Mouse (Mus musculus) forebrain, embryonic 10.5 days (tissue): Measurements from ENCODE around the gene Thsd4. TPM values are rescaled to one million over a fixed set of nuclear protein-coding genes. Genes with fewer than 3 reads are reported as not detected.
A peak's percentile ranks its signal among the peaks of the same experiment; 100 is the strongest.

Experiments
- DNase-seq: peaks from one replicate; pipeline ENCODE4 v3.0.0-alpha.2; 2017; ENCODE audit warnings: low spot score; ENCODE audit errors: extremely low spot score
- H3K27ac ChIP-seq: fragments of 300-500 bp; sonication (generic); 2 replicates; pipeline ENCODE4 v1.5.1; 2016; ENCODE audit warnings: mild to moderate bottlenecking
- H3K27me3 ChIP-seq: fragments of 300-500 bp; sonication (generic); 2 replicates; pipeline ENCODE4 v1.6.1; 2016; ENCODE audit warnings: mild to moderate bottlenecking; ENCODE audit not compliant: poor library complexity, severe bottlenecking
- H3K36me3 ChIP-seq: fragments of 300-500 bp; sonication (generic); replicated peaks from 2 replicates; pipeline ENCODE4 v1.6.1; 2016; ENCODE audit warnings: mild to moderate bottlenecking, moderate library complexity
- H3K4me1 ChIP-seq: fragments of 300-500 bp; sonication (generic); 2 replicates; pipeline ENCODE4 v1.6.1; 2016
- H3K4me3 ChIP-seq: fragments of 300-500 bp; sonication (generic); 2 replicates; pipeline ENCODE4 v1.5.1; 2016; ENCODE audit warnings: mild to moderate bottlenecking, moderate library complexity
- H3K9me3 ChIP-seq: fragments of 300-500 bp; sonication (generic); 2 replicates; pipeline ENCODE4 v1.6.1; 2016; ENCODE audit warnings: mild to moderate bottlenecking, moderate library complexity
- WGBS: fragments of 180-500 bp; shearing (Covaris S2); methylation state at CpG from one replicate; pipeline ENCODE4 v1.1.7; 2016; 5-methylcytosine and 5-hydroxymethylcytosine counted together
- polyA plus RNA-seq: library from polyadenylated mRNA; unstranded; fragments of >200 nt; fragmentation: Nextera tagmentation; extraction: Ambion mirVana; gene quantifications from 2 replicates; pipeline ENCODE4 v1.2.1, GENCODE M21; 2016

Gene Thsd4
- polyA plus RNA-seq, 1 experiment from 2014 or later: 3.8 TPM

GRCm38 (mm10) chr9:60324716-60325115 is 197.1 kb downstream of the Thsd4 start:
- H3K4me1 ChIP-seq: peaks cover 7% of the 10 kb centered on the region
- 100% methylated on average over 2 of the region's 2 CpGs for WGBS
- no peak overlapping the region for H3K4me3 ChIP-seq
- DNase-seq: no peak
- H3K27me3 ChIP-seq: no peaks in the 10 kb centered on the region
- H3K9me3 ChIP-seq: no peaks in the 10 kb centered on the region
- H3K27ac ChIP-seq: no peak overlapping the region; the same call in 1 of the 2 replicates
- H3K36me3 ChIP-seq: no peaks in the 10 kb centered on the region

GRCm38 (mm10) chr9:60323435-60323834 is 198.4 kb downstream of the Thsd4 start:
- WGBS: 95% methylated on average over 6 of the region's 6 CpGs
- H3K4me3 ChIP-seq: no peak overlapping the region

GRCm38 (mm10) chr9:60317291-60317690 is 204.6 kb downstream of the Thsd4 start:
- H3K27ac ChIP-seq: no peak overlapping the region
- no peaks in the 10 kb centered on the region for H3K36me3 ChIP-seq
- whole genome bisulfite sequencing: 96% methylated on average over 8 of the region's 8 CpGs
- no peak for DNase-seq
- H3K4me3 ChIP-seq: no peak overlapping the region
- H3K4me1 ChIP-seq: peaks cover 12% of the 10 kb centered on the region
- H3K9me3 ChIP-seq: no peaks in the 10 kb centered on the region
- H3K27me3 ChIP-seq: no peaks in the 10 kb centered on the region

More at GRCm38 (mm10) chr9:60323435-60323834, 198.4 kb downstream of the Thsd4 start:
- Histone ChIP-seq H3K9me3 (no peaks in the 10 kb centered on the region), H3K4me1 (peaks cover 7% of the 10 kb centered on the region), H3K36me3 (no peaks in the 10 kb centered on the region), H3K27me3 (no peaks in the 10 kb centered on the region), H3K27ac (no peak overlapping the region)
- DNase-seq: no peak

DNA sequence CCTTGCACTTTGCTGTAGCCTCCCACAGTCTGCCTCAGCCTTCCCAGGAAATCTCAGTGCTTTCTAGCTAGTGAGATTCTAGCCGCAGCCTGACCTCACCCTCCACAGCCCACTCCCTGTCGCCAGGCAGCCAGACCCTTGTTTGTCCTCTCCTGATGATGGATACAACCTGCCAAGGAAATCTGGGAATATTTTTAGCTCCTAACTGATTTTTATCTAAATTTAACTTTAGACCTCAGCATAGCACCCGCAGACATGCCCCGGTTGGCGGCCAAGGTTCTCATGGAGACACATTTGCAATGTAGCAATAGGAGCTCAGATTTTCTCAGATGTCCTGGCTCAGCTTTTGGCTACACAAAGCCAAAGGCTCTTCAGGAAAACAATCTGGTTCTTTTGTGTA is 205.3 kb downstream of the Thsd4 start:
- DNase-seq: no peak
- H3K27ac ChIP-seq: no peak overlapping the region
- H3K9me3 ChIP-seq: no peaks in the 10 kb centered on the region
- no peak overlapping the region for H3K4me3 ChIP-seq
- 95% methylated on average over 5 of the region's 5 CpGs for WGBS
- H3K27me3 ChIP-seq: no peaks in the 10 kb centered on the region
- peaks cover 20% of the 10 kb centered on the region for H3K4me1 ChIP-seq
- H3K36me3 ChIP-seq: no peaks in the 10 kb centered on the region

DNA sequence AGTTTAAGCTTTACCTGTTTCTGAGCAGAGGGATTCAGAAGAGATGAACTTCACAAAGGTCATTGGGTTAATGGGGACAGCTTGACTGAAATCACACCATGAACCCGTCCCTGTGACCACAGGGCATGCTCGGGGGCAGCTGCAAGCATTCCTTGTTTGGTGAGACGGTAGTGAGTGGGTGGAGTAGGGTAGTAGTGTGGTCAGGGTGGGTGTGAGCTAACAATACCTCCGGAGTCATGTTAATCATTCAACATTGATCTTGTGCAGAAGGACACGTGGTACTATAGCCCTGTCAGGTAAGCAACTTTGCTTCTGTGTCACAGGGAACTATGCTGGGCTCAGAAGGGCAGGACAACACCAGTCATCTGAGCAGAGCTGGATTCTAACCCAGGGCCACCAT is 206.3 kb downstream of the Thsd4 start:
- H3K36me3 ChIP-seq: no peaks in the 10 kb centered on the region
- DNase-seq: no peak
- H3K4me3 ChIP-seq: no peak overlapping the region
- H3K27ac ChIP-seq: no peak overlapping the region
- no peaks in the 10 kb centered on the region for H3K9me3 ChIP-seq
- WGBS: 80% methylated on average over 5 of the region's 5 CpGs
- peaks cover 30% of the 10 kb centered on the region for H3K4me1 ChIP-seq
- no peaks in the 10 kb centered on the region for H3K27me3 ChIP-seq

DNA sequence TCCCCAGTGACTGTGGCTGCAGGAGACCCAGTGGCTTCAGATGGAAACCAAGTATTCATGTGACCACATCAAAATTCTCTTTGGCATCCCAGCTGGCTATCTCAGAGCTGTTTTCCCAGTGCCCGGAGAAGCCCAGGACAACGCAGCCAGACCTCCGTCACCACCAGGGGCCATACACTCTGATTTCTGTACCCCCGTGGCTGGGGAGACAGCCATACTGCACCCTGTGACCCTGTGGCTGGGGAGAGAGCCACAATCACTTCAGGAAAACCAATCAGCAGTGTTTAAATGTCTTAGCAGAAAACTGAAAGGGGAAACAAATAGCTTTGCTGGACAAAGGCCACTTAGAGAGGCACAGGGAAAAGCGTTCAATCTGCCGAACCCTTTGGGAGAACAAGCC is 208.2 kb downstream of the Thsd4 start:
- H3K4me1 ChIP-seq: peaks cover 38% of the 10 kb centered on the region
- H3K9me3 ChIP-seq: no peaks in the 10 kb centered on the region
- 67% methylated on average over 6 of the region's 6 CpGs for WGBS
- H3K27ac ChIP-seq: peak overlapping the region; percentile 26; the same call in 1 of the 2 replicates
- H3K27me3 ChIP-seq: no peaks in the 10 kb centered on the region
- H3K36me3 ChIP-seq: no peaks in the 10 kb centered on the region
- DNase-seq: no peak
- H3K4me3 ChIP-seq: no peak overlapping the region

DNA sequence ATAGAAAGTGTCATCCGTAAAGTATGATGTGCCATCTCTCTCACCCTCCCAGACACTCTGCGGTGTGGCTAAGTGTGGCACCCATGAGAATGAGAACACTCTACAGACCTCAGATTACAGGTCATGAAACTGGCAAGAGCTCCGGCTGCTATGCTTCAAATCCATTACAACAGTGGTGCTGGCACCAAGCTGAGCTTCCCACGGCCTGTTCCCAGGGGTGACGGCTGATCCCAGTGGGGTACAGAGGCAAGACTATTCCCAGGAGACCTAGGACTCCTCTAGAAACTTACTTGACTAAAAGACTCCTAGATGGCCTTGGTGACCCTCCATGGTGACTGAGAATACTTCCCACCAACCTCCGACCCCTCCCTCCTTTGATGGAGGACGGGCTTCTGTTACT is 209.2 kb downstream of the Thsd4 start:
- 90% methylated on average over 7 of the region's 7 CpGs for WGBS
- peaks cover 43% of the 10 kb centered on the region for H3K4me1 ChIP-seq
- no peaks in the 10 kb centered on the region for H3K9me3 ChIP-seq
- H3K27ac ChIP-seq: no peak overlapping the region
- H3K36me3 ChIP-seq: no peaks in the 10 kb centered on the region
- H3K27me3 ChIP-seq: no peaks in the 10 kb centered on the region
- no peak overlapping the region for H3K4me3 ChIP-seq
- no peak for DNase-seq

DNA sequence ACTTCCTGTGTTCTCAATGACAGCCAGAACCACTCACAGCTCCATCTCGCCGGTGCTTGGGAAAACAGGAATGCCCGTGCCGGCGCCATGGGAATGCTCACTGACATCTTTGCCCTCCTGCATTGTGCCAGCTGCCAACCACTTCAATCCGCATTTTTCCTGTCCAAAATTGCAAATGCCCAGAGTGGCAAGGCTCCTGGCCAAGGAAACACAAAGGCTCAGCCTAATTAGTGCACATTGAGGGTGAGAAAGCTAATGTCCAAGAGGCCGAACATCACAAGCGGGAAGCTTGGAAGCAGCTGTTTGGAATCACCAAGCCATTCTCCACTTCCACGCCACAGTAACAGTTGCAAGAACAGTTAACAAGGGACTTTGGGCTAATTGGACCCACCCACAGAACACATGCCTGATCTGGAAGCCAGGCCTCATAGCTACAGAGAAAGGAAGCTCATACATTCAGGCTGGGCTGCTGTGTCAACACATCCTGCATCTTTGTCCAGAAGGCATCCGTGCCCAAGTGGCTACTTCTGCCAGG is 210.2 kb downstream of the Thsd4 start:
- no peaks in the 10 kb centered on the region for H3K36me3 ChIP-seq
- H3K4me1 ChIP-seq: peaks cover 43% of the 10 kb centered on the region
- 80% methylated on average over 10 of the region's 10 CpGs for WGBS
- no peaks in the 10 kb centered on the region for H3K9me3 ChIP-seq
- H3K27me3 ChIP-seq: no peaks in the 10 kb centered on the region
- 0 out of 2 replicates have a peak overlapping the region, but pooled peaks have one; percentile 15 for H3K27ac ChIP-seq
- H3K4me3 ChIP-seq: no peak overlapping the region
- no peak for DNase-seq

DNA sequence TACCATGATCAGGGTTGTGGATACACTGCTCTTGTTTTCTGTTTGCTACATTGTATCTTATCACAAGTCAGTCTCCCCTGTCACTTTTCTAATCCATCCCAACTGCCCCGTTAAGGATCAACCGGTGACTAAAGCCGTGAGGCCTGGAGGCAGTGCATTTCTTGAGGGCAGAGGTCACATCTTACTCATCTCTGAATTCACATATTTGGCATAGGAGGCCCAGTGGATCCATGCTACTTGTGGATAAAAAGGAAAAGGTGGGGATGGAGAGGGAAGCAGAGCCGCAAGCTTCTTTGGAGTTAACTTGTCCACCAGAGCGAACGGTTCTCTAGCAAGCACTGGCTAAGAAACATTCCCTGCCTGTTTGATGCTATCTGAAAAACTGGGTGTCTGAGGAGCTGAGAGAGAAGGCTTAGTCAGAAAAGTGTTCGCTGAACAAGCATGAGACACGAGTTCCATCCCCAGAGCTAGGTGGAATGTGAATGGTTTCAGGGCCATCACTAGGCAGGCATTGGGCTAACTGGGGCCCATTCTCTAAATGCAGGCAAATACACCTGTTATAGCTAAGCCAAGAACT is 211.0 kb downstream of the Thsd4 start:
- Histone ChIP-seq H3K27me3 (no peaks in the 10 kb centered on the region), H3K36me3 (no peaks in the 10 kb centered on the region), H3K4me3 (no peak overlapping the region), H3K27ac (no peak overlapping the region), H3K4me1 (peaks cover 43% of the 10 kb centered on the region), H3K9me3 (no peaks in the 10 kb centered on the region)
- no peak for DNase-seq
- WGBS: 77% methylated on average over 8 of the region's 8 CpGs

DNA sequence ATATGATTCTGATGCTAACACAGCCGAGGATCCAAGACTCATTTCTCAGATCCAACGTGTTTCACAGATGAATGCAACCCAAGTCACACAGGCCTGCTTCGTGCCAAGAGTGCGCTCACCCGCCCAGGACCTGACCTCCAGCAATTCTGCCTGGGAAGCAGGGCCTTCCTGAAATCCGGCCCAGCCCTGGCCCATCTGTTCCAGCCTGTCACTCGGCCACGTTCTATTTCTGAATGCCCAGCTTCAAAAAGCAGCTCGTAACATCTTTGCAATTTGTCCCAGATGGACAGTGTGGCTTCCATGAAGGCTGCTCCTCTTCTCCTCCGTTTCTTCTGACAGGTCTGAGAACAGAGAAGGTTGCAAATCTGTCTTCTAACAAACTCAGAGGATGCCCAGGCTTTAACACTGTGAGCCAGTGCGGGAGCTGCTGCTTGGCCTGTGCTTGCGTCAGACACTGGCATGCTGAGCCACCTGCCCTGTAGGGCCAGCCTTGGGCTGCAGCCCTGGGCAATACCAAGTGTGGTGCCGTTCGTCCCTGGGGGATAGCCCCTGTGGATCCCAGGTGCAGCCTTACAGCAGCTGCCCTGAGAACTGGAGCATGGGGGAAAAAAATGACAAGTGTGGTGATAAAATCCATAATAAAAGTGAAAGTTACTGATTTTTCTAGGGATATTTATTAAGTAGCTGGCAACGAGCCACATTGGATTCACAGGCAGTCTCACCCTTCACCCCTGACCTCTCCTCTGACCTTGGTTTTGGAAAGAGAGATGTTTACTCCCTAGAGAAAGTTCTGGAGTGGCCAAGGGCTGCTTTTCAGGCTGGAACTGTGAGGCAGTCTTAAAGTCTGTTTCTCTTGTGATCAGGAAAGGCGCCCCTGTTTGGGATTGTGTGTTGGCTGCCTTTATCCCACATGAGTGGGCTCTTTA is 211.8 kb downstream of the Thsd4 start:
- H3K36me3 ChIP-seq: no peaks in the 10 kb centered on the region
- no peaks in the 10 kb centered on the region for H3K9me3 ChIP-seq
- WGBS: 73% methylated on average over 16 of the region's 16 CpGs
- no peak overlapping the region for H3K4me3 ChIP-seq
- peak overlapping the region; percentile 36 for H3K27ac ChIP-seq
- no peaks in the 10 kb centered on the region for H3K27me3 ChIP-seq
- peaks cover 43% of the 10 kb centered on the region for H3K4me1 ChIP-seq
- no peak for DNase-seq

DNA sequence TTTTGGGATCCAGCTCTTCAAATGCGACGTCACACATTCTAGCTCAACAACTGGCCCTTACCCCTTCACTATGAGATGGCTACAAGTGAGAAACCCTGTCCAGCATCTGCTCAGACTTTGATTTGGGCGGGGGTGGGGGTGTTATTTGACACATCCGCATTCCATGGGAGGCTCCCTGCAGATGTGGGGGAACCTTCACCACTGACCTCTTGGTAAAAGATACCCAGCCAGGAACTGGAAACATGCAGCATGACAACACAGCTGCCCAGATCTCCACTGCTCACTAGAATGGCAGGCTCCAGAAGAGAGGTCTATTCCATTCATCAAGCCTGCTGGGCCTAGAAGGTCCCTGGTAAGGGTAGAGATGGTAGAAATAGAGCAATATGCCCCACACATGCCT is 213.7 kb downstream of the Thsd4 start:
- H3K4me3 ChIP-seq: no peak overlapping the region
- H3K9me3 ChIP-seq: no peaks in the 10 kb centered on the region
- WGBS: 70% methylated on average over 4 of the region's 4 CpGs
- no peaks in the 10 kb centered on the region for H3K27me3 ChIP-seq
- no peak overlapping the region for H3K27ac ChIP-seq
- peaks cover 41% of the 10 kb centered on the region for H3K4me1 ChIP-seq
- H3K36me3 ChIP-seq: no peaks in the 10 kb centered on the region
- DNase-seq: no peak

DNA sequence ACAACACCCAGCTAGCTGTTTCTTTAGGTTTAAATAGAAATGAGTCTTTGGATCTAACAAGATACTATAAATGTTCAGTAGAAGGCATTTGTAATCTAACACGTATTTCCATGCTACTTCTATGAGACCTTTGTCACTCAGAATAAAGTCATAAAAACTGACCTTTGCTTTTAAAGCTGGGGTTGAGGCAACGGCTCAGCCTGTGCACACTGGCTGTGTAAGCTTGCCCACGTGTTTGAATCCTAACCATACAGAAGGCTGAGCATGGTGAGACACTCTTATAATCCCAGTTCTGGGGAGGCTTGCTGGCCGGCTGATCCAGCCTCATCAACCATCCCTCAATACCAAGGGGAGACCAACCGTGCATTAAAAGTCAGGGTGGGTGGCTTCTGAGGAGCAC is 214.4 kb downstream of the Thsd4 start:
- no peak overlapping the region for H3K27ac ChIP-seq
- H3K9me3 ChIP-seq: no peaks in the 10 kb centered on the region
- no peak overlapping the region for H3K4me3 ChIP-seq
- 88% methylated on average over 5 of the region's 5 CpGs for WGBS
- no peaks in the 10 kb centered on the region for H3K36me3 ChIP-seq
- no peak for DNase-seq
- no peaks in the 10 kb centered on the region for H3K27me3 ChIP-seq
- peaks cover 35% of the 10 kb centered on the region for H3K4me1 ChIP-seq

GRCm38 (mm10) chr9:60306241-60306640 is 215.6 kb downstream of the Thsd4 start:
- 89% methylated on average over 4 of the region's 4 CpGs for WGBS
- Histone ChIP-seq H3K9me3 (no peaks in the 10 kb centered on the region), H3K27ac (no peak overlapping the region), H3K4me3 (no peak overlapping the region), H3K36me3 (no peaks in the 10 kb centered on the region), H3K27me3 (no peaks in the 10 kb centered on the region), H3K4me1 (peaks cover 24% of the 10 kb centered on the region)
- no peak for DNase-seq
